Mouse (Mus musculus): ENCODE results near the gene Gata1.
"Not testable (repeated sequence)": the region's sequence is repeated elsewhere in the genome, so short reads cannot be mapped to it uniquely, and the experiment has no call there.

The Gata1 gene

GRCm38 (mm10) chrX:7977892-7978291, at the start of gene Gata1:
Gene Gata1 (minus strand): TSS chrX:7978071.
- DNase-seq: no peak

DNA sequence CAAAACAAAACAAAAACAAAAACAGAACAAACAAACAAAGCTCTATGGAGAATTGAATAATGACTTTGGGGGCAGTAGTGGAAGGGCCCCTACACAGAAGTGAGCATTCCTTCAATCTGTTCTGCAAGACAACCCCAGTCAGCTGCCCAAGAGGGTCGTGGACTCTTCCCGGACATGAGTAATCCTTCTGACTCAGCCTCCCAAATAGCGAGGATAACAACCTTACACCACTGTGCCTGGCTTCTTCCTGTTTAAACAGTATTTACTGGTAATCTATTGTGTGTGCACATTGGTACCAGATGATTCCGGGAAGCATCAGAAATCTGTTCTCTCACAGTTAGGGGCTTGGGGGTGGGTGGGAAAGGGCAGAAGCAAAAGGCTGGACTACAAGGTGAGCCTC, 48.9 kb upstream of the Gata1 start:
- no peak for DNase-seq

GRCm38 (mm10) chrX:8024795-8025194, 46.9 kb upstream of the Gata1 start:
- DNase-seq: no peak

DNA sequence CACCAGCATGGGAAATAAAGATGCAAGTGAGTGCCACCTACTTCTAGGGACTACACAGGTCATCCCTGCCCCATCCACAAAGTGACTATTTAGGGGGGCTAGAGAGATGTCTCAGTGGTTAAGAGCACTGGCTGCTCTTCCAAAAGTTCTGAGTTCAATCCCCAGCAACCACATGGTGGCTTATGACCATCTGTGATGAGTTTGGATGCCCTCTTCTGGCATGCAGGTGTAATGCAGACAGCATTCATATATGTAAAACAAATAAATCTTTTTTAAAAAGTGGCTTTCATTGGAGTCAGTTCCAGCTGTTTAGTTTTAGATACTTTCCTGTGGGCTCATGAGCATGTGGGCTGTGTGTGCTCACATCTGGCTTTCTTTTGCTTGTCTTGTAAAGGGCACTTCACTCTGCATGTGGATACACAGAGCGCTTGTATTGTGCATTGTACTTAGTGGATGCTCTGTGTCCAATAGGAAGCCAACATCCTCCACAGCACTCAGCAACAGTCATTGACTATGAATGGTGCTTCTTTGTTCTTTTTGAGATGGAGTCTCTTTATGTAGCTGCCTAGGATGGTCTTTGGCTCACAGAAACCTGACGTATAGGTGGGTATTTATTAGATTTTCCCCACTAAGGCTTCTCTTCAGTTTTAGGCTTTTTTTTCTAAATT, 42.4 kb upstream of the Gata1 start:
- DNase-seq: no peak

GRCm38 (mm10) chrX:8018286-8018685, 40.4 kb upstream of the Gata1 start, which contains the start of gene Glod5:
Gene Glod5 (minus strand): TSS chrX:8018492.
- DNase-seq: peak; percentile 62

DNA sequence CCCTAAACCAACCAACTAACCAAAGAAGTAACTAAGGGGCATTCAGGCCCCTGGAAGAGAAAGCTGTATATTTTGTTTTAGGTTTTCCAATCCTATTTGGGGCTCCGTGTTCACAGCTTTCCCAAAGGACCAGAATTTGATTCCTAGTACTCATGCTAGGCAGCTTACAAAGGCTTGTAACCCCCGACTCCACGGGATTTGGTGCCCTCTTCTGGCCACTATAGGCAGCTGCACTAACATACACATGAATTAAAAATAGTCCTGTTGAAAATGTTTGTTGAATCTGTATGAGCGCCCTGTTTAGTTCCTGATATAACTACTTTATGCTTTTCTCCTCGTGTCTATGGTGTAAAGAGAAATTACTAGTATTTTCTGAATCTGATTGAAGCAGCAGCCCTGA, 39.3 kb upstream of the Gata1 start:
- DNase-seq: peak; percentile 38

- not testable (repeated sequence) for DNase-seq
Measured at GRCm38 (mm10) chrX:8015675-8016074, 37.8 kb upstream of the Gata1 start.

DNA sequence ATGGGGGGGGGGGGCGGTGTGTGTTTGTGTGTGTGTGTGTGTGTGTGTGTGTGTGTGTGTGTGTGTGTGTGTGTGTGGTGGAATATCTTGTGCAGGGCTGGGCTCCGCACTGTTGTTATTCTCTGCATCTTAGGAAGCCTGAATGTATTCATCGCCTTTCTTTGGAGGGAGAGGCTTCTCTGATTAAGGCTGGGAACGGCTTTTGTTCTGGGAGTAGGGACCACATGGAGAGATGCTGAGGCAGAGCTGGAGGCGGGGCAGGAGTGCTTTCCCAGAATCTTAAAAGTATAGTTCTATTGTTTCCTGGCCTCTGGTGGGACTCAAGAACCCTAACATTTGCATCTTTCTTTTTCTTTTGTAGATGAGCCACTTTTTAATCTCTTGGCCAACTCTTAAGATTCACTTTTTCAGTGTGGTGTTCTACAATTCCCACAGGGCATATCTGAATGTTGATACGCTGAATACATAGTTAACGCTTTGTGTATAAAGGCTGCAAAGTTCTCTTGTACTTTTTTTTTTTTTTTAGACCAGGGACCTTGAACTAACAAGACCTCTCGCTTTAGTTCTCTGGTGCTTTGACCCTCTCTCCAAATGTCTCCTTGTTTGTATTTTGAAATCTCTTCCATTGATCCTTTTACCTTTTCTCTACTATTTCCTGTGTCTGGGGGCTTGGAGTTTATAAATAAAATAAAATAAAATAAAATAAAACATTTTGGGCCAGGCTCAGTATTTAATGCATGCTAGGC, 35.9 kb upstream of the Gata1 start:
- DNase-seq: no peak

GRCm38 (mm10) chrX:8013157-8013556, 35.3 kb upstream of the Gata1 start:
- no peak for DNase-seq

- DNase-seq: not testable (repeated sequence)
Measured at GRCm38 (mm10) chrX:8009356-8009755, 31.5 kb upstream of the Gata1 start.

- no peak for DNase-seq
Measured at GRCm38 (mm10) chrX:8008543-8008942, 30.7 kb upstream of the Gata1 start.

DNA sequence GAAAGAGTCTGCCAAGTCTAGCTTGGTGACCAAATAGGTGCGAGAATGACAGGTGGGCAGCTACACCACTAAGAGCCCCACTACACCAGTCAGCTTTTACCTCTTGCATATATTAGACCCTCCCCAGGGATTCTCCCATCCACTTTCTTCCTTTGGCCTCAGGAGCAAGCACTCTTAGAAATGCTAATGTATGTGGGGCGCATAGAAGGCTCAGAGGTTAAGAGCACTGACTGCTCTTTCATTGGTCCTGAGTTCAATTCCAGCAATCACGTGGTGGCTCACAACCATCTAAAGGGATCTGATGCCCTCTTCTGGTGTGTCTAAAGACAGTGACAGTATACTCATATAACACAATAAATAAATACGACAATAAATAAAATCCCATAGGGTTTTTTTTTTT, 25.1 kb upstream of the Gata1 start:
- no peak for DNase-seq

DNA sequence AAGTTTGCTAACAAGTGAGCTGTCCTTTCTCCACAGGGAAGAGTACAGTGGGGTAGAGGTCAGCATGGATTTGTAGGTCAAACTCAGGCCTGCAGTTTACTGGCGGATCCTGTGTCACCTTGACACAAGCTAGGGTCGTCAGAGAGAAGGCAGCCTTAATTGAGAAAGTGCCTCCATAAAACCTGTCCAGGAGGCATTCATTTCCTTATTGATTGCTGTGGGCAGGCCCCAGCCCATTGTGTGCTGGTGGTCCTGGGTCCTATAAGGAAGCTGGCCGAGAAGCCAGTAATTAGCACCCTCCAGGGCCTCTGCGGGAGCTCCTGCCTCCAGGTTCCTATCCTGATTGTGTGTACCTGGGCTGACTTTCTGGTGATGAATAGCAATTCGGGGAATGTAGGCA, 24.1 kb upstream of the Gata1 start:
- DNase-seq: no peak

- DNase-seq: no peak
Measured at GRCm38 (mm10) chrX:8000546-8001192, 22.8 kb upstream of the Gata1 start.

DNA sequence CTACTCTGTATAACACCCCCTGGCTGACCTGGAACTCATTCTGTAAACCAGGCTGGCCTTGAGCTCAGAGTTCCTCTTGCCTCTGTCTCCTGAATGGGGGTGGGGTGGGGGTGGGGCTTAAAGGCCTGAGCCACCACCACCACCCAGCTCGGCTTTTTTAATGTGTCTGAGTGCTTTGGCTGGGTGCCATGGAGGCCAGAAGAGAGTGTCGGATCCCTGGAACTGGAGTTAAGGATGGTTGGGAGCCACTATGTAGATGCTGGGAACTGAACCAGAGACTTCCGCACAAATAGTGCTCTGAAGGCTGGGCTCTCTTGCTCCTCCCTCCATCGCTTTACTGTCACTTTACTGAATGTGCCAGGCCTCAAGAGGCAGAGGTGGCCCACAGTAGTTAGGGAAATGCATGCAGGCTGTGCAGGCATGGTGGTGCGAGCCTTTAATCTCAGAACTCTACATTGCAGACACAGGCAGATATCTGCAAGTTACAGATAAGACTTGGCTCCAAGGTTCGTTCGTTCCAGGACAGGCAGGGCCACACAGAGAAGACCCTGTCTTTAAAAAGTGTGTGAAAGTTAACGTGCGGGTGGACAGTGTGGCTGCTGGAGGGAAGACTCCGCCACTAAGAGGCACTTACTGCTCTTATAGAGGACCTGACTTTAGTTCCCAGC, 15.3 kb upstream of the Gata1 start:
- peak; percentile 4 for DNase-seq

DNA sequence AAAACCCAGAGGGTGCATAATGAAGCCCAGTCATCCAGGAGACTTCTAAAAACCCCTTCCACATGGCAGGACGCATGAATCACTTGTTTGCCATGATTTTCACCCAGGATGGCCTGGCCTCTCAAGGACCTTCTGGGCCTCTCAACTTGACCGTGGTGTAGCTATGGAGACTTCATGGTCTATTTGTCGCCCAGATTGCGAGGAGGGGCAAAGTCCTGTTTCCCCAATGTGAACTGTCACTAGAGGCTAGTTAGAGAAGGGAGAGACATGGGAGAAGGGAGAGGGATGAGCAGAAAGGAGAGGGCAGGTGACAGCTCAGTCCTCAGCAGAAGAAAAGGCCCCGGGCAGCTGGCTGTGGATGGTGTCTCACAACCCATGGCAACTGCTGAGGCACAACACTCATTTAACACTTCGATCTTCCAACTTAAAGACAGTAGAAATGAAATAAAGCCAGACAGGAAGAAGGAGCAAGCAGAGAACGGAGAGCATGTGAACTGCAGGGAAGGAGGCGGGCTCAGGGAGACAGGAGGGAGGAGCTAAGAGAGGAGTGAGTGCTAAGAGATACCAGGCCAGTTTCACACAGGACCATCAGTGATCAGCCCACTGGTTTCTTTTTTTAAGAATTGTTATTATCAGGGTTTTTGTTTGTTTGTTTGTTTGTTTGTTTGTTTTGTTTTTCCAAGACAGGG, 14.7 kb upstream of the Gata1 start:
- peak; percentile 13 for DNase-seq

DNA sequence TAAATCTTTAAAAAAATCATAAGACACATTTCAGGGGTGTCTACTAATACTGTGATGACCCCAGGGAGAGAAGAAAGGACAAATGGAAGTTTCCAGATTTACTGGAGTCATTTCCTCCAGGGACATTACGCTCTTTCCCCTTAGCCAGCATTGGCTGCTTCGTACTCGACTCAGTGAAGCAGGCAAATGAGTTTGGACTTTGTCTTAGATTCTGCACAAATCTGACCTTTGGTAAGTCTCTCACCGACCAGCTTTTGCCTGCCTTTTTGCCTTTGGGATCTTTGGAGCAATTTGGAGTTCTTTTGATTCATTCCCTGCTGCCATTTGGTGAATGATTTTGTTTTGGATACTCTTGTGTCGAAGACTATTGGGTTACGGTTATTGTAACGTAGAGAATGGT, 3.5 kb upstream of the Gata1 start:
- peak; percentile 42 for DNase-seq

DNA sequence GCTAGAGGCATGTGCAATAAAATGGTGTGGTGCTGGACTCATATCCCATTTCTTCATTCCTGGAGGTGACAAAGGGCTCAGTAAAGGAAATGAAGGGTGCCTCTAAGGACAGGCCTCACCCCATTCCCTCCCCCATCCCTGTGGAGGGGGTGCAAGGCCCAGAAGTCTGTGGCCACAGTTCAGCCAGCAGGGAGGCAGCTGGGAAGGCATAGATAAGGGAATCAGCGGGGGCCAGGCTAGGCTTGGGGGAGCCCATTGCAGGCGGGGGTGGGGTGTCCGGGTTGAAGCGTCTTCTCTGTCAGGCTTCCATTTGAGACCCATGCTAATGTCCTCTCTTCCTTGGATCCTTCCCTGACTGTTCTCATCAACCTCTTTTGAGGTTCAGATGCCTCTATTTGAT, 6.6 kb downstream of the Gata1 start:
- DNase-seq: no peak

DNA sequence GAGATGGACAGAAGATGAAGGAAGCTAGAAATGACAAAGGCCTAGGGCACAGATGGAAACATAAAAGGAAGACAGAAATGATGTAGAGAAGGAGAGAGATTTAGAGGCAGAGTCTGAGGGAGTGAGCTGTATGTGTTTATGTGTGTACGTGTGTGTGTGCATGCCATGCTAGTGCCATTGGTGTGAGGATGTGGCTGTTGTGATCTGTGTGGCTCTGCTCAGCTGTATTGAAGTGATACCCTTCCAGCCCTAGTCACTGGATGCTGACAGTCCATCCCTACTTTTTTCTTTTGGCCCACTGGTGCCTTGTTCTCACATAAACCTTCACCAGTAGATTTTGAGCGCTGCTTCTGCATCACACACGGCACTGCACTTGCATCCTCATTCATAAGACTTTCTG, 9.0 kb downstream of the Gata1 start:
- DNase-seq: no peak

- DNase-seq: no peak
Measured at GRCm38 (mm10) chrX:7968226-7968625, 9.6 kb downstream of the Gata1 start.

DNA sequence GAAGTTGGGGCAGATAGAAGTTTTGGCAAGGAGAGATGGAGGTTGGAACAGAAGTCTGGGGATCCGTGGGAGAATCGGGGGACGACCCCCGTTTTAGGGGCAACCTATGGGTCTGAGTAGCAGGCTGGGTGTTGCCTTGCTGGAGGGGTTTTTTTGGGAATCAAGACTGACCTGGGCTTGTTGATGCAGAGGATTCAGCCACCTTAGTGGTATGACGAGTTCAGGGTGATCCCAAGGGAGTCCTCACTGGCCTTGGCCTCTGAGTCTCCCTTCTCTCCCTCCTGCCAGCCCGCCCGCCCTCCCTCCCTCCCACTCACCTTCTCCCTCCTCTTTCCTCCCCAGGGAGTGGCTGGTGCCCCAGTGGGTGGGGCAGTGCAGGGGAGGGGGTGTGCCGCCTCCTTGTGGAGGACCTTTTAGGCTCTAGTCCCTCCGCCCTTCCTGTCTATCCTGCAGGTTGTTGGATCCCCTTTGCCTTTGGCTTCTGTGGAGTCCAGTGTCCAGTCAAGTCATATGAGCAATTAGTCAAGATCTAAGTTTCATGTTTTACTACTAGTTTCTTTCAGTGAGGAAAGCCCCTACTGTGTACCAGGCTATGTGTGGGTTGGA, 10.2 kb downstream of the Gata1 start:
- no peak for DNase-seq

- DNase-seq: no peak
Measured at GRCm38 (mm10) chrX:7966161-7966560, 11.7 kb downstream of the Gata1 start.

All from kidney, postnatal 14 days (tissue).